Mouse (Mus musculus) urinary bladder, postnatal 4 days (tissue): Measurements from ENCODE around the gene Pafah1b3.
"Not testable (repeated sequence)": the region's sequence is repeated elsewhere in the genome, so short reads cannot be mapped to it uniquely, and the experiment has no call there.

ENCODE experiments used
- DNase-seq, 2 experiments: peaks; one replicate each; pipeline ENCODE4 v3.0.0; 2021 to 2022; ENCODE audit warnings: low spot score in 2 of 2

Gene Pafah1b3

DNA sequence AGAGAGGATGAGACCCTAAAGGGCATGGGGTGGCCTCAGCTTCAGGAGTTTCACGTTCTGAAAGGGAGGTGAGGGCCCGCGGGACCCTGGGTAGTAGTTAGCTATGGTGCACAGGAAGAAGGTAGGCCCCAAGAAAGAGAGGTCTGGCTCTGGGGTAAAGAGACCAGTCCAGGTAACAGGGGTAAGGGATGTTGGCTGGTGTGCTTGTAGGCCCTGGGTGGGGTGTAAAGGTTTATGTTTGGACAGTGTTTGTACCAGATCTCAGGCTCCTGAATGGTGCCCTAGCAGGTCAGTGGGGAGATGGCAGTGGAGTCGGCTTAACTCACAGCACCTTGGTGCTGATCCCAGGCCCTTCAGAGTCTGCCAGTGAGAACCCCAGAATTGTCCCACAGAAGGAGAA, 28.8 kb downstream of the Pafah1b3 start:
- DNase-seq = no peak

DNA sequence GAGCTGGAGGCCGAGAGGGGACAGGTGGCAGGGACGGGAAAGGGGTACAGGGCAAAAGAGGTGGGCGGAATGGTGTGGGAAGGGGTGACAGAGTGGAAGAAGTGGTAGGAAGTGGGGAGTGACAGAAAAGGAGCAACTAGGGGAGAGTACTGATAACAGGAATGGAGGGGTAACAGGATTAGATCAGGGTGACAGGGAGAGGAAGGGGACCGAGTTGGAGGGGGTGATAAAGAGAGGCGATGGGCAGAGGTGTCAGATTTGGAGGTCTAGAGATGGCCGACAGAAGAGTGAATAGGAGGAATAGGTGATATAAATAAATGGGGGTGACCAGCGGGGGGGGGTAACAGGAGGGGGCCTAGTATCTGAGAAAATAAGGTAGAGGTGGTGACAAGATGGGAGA, 29.2 kb downstream of the Pafah1b3 start:
- no peak for DNase-seq

DNA sequence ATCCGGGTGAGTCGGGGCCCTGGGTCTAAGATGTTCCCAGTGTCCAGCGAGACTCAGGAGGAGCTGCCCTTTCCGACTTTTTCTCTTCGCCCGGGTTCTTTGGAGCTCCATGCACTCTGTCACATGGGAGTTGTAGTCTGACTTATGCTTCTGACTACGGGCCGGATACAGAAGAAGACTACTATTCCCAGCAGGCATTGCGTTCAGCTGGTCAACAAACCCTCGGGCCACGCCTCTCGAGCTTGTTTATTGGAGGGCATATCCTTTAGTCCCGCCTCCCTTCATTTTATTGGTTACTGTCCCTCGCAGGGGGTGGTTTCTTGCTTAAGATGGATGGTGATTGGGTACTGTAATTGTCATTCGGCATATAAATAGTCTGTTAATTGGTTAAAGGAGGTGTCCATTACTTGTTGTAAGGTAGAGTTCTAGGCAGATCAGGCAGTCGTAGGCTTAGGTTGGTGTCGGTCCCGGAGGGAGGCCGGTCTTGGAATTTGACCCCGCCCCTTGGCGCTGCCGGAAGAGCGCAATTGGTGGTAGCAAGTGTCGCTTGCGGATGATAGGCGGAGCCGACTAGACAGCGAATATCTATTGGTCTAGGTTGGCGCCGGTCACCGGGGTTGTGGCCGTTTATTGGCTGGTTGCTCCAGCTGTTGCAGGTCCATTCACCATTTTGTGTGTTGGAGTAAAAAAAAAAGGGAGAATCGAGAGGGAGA, 29.9 kb downstream of the Pafah1b3 start:
- peak; percentile 99 to 100 for DNase-seq

DNA sequence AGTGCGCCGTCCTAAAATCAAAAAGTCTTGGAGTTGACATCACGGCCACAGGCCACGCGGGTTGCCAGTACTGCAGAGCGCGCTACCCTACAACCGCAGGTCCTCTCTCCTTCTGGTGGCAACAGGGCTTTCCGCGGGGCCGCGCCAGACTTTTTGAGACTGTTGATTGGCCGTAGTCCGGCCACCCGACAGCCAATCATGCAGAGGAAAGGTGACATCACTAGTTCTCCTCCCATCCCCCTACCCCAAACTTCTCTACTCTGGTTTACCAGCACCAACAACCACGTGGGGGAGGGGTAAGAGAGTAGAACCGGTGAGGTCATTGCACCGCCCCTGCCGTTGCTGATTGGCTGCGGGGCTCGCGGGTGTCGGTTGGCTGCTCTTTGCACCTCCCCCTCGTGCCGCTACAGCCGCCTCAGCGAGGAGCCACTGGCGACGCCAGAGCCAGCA, 30.5 kb downstream of the Pafah1b3 start, which contains the start of gene Cic:
TSS of gene Cic (plus strand) at position 404 of the 450 bp plus-strand sequence.
- DNase-seq = peak; percentile 98

DNA sequence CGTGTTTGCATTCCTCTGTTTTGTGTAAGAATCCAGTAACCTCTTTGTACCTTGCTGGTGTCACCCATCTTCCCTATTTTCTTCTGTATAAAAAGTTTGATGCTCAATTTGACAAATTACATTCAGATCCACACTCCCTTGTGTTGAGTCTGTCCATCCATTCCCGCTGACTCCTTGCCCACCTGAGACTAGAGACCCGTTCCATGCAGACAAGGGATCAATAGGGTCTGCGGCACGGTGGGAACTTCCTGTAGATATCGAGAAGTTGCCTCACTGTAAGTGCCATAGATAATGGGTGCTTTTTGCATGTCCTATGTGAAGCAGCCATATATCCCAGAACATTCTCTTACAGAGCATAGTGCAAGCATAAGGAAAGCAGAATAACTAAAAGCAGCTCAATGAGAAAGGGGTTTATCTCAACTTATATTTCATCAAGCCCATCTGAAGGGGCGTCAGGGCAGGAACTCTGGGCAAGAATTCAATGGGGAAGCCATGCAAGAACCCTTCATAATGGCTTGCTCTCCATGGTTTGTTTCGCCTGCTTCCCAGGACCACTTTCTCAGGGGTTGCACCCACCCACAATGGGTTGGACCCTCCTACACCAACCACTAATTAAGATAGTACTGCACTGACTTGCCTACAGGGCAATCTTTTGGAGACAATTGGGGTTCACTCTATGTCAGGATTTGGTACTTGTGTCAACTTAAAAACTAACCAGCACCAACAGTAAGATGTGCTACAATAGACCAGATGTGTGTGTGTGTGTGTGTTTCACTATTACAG, 31.4 kb downstream of the Pafah1b3 start:
- no peak for DNase-seq

DNA sequence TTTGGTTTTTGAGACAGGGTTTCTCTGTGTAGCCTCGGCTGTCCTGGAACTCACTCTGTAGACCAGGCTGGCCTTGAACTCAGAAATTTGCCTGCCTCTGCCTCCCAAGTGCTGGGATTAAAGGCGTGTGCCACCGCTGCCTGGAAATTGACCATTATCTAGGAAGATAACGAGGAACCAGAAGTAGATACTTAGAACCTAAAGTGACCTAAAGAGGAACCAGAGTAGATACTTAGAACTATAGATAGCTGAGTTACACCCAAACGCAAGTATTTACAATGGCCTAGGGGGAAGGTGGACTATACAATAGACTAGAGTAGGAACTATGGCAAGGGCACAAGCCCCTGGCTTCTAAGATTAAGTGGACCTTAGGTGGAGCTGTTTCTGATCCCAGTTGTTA, 32.0 kb downstream of the Pafah1b3 start:
- not testable (repeated sequence) for DNase-seq

DNA sequence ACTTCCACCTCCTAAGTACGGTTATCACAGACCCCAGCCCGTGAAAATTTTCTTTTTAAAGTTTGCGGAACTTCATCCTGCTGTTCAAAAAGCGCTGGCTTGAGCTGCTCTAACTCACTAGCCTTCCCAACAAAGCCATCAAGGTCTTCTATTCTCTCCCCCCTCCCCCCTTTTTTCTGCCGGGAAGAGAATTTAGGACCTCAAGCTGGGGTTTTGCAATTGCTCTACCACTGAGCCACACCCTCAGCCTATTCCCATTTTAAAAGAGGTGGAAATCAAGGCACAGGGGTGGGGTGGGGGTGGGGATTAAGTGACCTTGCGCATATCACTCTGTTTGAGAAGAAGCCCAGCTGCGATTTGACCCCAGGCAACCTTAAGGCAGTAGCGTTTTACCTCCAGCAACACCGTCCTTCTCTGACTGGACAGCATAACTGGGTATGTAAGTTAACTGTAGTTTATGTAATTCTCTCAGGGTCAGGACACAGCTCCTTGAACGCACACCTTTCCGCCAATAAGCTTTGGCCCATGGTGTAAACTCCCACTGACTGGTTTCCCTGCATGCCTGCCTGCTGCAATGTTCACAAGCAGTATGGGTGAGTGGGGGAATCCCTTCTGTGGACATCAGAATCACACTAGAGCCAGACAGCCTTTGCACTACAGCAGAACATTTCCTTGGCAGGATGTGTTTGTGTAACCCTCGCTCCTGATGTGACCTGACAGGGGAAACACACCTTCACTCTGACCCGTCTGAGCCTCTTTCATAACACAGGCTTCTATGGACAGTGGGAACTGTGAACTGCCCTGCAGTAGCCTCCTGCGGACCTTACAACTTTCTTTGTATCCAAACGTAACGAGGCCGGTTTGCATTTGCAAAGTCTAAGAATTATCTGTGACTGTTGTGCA, 33.6 kb downstream of the Pafah1b3 start:
- no peak for DNase-seq

DNA sequence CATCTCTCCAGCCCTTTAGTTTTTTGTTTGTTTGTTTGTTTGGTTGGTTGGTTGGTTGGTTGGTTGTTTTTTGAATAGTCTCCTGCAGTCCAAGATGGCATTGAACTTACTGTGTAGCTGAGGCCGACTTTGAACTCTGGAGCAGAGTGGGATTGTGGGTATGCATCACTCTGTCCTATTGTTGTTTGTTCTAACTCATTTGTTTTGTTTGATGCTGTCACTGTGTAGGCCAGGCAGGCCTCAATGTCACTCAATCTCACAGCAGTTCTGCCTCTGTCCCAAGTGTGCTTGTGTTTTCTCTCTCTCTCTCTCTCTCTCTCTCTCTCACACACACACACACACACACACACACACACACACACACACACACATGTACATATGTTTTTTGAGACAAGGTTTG, 35.9 kb downstream of the Pafah1b3 start:
- no peak for DNase-seq

DNA sequence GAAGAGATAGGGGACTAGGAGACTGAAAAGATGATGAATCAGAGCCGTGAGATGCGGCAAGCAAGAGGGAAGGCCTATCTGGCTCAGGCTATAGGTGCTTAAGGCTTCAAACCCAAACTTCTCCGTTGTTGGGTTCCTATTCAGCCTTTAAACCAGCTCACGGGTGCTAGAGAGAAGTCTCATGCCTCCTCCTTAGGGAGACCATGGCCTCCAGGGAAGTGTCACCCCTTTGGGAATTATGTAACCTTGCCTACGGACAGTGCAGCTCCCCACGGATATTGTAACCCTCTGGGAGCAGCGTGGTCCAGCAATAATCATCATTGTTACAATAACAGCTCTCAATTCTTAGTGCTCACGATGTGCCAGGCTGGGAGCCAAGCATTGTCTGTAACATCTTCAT, 46.0 kb downstream of the Pafah1b3 start:
- DNase-seq = no peak

DNA sequence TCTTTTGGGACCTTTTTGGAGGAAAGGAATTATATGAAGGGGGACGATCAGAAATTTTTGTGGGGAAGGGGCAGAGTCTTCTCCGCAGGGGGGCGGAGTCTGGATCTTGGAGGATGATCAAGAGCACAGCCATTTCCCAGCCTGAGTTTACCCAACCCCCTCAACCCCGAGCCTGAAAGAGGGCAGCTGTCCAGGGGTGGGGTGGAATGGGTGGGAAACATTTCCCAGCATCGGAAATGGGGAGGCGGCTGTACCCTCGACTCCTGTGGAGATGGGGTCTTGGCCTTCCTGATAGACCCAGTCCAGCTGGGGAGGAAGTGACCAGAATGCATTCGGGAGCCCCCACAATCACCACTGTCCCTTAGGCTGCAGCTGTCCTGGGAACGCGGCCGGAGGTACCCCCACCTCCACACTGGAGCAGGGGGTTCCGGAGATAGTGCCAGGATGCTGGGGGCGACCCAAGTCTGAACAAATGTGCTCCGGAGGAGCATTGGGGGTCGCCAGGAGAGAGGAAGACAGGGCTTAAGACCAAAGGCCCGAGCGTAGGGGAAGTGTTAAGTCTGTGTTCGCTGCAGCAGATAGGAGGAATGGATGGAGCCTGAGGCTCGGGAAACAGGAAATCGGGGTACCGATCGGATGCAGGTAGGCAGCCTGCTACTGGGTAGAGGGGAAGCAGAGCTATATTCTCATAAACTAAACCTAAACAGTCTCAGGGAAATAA, 46.6 kb downstream of the Pafah1b3 start:
- DNase-seq = peak; percentile 73 to 83

DNA sequence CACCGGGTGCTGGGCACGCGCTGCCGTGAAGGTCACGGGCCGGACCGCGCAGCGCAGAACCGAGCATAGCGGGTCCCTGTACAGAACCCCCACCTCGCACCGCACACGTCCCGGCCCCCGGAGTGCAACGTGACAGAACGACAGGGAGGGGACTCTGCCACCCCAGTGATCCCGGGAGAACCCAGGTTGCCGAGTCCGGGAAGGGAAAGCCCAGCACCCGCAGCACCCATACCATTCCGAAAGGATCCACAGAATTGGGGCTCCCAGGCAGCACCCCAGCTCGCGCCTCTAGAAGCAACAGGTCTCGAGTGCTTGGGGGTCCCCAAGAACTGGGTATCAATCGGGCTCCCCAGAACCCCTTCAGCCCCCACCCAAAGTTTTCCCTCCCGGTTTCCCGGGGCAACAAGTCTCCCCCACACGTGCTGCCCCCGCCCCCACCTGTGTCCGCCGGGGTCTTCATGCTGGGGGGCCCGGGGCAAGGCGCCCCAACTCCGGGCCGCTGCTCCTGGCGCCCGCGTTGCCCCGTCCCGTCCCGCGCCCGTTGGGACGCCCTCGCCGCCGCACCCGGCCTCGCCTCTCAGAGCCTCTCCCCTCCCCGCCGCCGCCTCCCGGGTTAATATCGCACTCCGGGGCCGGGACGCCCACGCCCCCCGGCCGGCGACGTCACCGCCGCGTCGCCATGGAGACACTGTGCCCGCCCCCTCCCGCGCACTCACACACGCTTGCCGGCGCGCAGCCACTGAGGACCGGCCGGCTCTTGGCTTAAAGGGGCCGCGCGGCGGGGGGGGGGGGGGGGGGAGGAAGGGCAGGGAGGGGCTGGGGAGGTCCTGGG, 47.4 kb downstream of the Pafah1b3 start, which contains the start of gene Erf:
TSS of gene Erf (minus strand) at position 621 of the 832 bp plus-strand sequence.
- DNase-seq = peak; percentile 95 to 98

DNA sequence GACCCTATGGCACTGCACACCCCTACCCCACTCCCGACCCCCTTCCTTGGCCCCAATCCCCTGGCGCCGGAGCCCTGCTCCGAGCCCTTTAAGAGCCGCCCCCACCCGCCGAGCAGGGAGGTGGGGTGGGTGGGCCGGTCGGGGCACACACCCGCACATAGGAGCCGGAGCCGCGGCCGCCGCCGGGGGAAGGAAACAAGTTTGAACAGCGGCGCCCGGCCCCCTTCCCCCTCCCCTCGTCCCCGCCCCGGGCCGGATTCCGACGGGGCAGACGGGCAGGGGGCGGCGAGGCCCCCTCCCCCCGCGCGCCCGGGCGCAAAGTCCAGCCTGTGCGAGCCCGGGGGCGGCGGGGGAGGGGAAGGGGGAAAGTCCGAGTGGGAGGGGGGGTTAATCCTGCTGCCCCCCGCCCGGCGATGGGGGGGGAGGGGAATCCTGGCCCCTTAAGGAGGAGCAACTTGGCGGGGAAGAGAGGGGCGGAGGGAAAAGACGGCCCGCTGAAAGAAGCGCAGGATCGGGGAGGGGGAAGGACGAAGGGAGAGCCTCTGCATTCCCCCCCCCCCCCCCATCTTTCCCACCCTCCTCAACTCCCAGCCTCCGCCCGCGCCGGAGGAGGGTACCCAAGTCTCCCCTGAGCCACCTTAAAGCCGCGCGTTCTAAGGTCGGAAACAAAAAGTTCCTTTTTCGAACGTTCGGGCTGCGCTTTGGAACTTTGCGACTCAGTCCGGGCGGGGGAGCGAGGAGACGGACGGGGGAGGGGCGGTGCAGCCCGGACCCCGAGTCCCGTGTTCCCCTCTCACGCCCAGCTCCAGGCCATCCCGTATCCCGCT, 48.3 kb downstream of the Pafah1b3 start:
- peak; percentile 78 to 83 for DNase-seq

DNA sequence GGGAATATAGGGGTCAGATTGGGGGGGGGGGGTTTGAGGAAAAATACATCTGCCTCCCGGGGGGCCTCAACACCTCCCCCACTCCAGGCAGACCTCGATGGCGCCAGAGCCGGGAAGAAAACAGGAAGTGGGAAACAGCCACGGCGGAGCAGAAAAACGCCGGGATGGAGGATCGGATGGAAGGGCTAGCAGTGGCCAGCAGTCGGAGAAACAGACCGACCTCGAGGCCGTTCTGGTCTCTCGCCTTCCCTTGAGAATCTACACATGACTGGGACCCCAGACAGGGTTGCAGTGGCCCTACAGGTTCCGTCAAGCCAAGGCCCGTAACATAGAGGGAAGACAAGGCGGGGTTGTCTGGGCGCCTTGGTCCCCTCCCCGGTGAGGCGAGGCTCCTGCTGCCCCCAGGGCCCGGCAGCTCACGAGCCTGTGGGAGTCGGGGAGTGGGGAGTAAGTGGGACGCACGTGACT, 48.9 kb downstream of the Pafah1b3 start:
- DNase-seq = no peak

DNA sequence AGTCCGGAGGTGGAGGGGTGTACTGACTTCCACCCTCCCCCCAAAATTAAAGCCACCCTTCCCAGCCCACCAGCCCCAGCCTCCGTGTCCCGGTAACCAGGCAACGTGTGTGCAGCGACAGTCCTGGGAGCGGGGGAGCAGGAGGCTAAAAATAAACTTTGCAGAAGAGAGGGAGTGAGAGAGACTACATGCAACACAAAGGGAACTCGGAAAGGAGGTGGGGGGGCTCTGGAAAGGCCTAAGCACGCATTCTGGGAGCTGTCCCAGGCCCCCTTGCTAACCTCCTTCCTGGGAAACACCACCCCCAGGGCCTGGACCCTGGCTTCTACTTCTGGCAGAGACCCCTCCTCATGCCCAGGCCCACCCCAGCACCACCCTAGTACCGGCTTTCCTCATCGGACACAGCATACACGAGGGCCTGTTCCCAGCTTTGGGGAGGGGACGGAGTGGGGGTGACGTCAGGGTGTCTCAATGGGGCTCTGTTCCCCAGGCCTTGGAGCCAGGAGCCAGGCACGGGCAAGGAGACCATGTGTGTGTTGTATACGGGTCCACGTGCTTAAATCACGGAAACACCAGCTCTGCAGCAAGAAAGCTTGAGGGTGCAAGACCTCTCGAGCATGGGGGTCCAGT, 49.7 kb downstream of the Pafah1b3 start:
- DNase-seq = peak in 1 of 2 experiments; percentile 50

DNA sequence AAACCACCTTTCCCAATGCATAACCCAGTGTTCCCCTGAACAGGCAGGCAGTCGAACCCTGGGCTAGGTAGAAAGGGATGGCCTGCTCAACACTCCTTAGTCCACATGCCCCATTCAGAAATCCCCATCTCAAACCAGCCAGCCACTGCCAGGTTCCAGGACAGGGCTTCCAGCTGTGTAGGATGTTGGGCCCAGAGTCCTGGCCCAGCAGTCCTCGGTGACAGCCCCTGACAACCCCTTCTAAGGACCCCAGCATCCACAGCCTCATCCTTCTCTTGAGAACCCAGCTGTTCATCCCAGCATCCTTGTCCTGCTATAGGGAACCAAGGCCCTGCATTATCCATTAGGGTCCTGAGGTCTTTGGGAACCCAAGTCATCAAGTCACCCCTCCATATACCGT, 50.3 kb downstream of the Pafah1b3 start:
- no peak for DNase-seq

DNA sequence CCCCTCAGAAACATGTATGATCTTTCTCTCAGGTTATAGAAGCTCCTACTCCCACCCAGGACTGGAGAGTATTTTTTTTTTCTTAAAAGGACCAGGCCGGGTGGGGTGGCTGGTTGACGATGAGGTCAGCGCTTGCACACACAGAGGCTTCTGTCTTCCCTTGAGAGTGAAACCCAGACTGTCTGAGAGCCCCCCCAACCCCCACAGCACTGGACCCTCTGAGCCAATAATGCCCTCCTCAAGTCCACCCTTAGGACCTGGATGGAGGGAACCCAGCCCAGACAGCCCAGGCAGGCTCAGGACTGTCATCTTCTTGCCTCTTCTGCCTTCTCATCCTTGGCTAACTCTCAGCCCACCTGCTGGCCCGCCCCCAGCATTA, 51.0 kb downstream of the Pafah1b3 start:
- no peak for DNase-seq

DNA sequence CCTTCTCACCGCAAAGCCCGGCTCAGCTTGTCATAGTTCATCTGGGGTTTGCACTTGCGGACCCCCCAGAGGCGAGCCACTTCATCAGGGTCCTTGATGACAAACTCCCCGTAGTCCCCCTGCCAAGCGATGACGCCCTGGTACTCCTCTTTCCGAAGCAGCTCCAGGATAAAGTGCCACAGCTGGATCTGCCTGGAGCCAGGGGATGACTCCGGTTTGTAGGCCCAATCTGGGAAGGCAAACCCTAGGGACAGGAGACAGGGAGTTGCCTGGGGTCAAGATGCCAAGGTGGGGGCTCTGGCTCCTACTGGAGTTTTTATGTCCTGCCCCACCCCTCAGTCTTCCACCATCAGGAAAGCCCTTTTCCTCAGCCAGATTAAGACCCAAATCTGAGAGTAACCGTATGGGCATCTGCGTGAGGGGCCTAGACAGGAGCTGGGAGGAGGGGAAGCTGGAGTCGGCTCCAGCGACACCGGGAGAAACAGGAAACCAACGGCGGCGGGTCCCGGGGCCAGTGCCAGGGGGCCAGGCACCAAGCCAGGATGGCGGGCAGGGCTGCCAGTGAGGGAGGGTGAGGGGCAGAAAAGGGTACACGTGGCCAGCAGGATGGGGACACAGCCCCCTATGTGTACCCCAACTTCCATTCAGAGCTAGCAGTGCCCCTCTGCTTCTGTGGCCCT, 51.6 kb downstream of the Pafah1b3 start:
- no peak for DNase-seq
